Mouse (Mus musculus) erythroblast, embryonic 14.5 days (primary cell): ENCODE measurements around the gene Lst1.

Experiments
- GATA1 ChIP-seq: IDR thresholded peaks from 2 replicates; pipeline ENCODE4 v1.6.1; 2012; ENCODE audit warnings: low read length, inconsistent platforms, mixed read lengths
- TAL1 ChIP-seq: IDR thresholded peaks from 3 replicates; pipeline ENCODE4 v1.6.1; 2012; ENCODE audit warnings: low read length, inconsistent platforms, mixed read lengths

GRCm38 (mm10) chr17:35175968-35176367 is 12.3 kb downstream of the Lst1 start, which contains the start of gene Aif1:
- TF ChIP-seq GATA1 (no peak), TAL1 (no peak)
